Comparison of ENCODE assay signal across 25 mouse cellular contexts in the genomic region with DNA sequence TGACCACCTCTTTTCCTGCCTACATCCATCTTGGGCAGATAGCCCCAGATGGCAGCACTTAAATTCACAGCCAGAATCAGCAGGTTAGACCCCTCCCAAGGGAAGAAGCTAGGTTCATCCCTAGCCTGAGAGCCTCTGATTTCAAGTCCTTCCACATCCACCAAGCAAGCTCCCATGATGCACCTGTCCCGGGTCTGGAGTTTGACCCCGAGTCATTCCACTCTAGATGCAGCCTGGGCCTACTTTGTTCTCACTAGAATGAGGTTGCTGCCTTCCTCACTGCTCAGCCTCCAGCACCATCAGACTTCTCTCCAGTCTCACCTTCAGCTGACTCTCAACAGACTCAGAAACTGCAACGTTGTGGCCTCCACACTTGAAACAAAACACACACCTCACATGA. TPM values are rescaled to one million over a fixed set of nuclear protein-coding genes. Genes with fewer than 3 reads are reported as not detected.
DNase-seq lines count a peak whose midpoint lies in the region; ATAC-seq and TF ChIP-seq lines count a peak whose summit lies in the region.
"Had no signal": no experiment of that assay in that cellular context is flagged by ENCODE, and none has a peak within 500 bp of the region (broad histone marks: within the 10 kb centered on the region; RNA-seq: fewer than 3 reads in every experiment).

No protein-coding gene starts in this region.

- H3K9ac ChIP-seq in kidney, embryonic 14.5 days (ENCODE audit: low read depth, low read length): no peak overlapping the region
- no peak overlapping the region for H3K9ac ChIP-seq in liver, adult 2 months (ENCODE audit: low read depth, low read length)
- H3K9ac ChIP-seq in intestine, postnatal 0 days (ENCODE audit: low read depth, low read length): no peak overlapping the region
- H3K9ac ChIP-seq: embryonic facial prominence, embryonic 15.5 days; hindbrain, embryonic 12.5 days had no signal

- H3K4me1 ChIP-seq in kidney, embryonic 14.5 days (ENCODE audit: control insufficient read depth, insufficient read depth, low read length): no peaks in the 10 kb centered on the region
- no peaks in the 10 kb centered on the region for H3K4me1 ChIP-seq in liver, adult 2 months (ENCODE audit: control insufficient read depth, insufficient read depth, low read length)
- 0 out of 2 replicates have a peak, but pooled peaks cover 6% of the 10 kb centered on the region for H3K4me1 ChIP-seq in intestine, postnatal 0 days (replicated peaks; ENCODE audit: control insufficient read depth, insufficient read depth, low read length)
- H3K4me1 ChIP-seq: embryonic facial prominence, embryonic 15.5 days; forebrain, embryonic 10.5 days; hindbrain, embryonic 12.5 days had no signal

- H3K4me3 ChIP-seq in kidney, embryonic 14.5 days (ENCODE audit: low read length): no peak overlapping the region
- H3K4me3 ChIP-seq in liver, adult 2 months (ENCODE audit: insufficient read depth, low read depth, low read length): no peak overlapping the region
- no peak overlapping the region for H3K4me3 ChIP-seq in intestine, postnatal 0 days (ENCODE audit: low read depth, low read length)
- H3K4me3 ChIP-seq: embryonic facial prominence, embryonic 15.5 days; erythroblast, embryonic 14.5 days; forebrain, embryonic 10.5 days; gastrocnemius, adult 2 months; hindbrain, embryonic 12.5 days had no signal

- WGBS in kidney, embryonic 14.5 days: 88% methylated on average over 3 of the region's 3 CpGs
- whole genome bisulfite sequencing in liver, adult 2 months: 60% methylated on average over 3 of the region's 3 CpGs
- 55% methylated on average over 3 of the region's 3 CpGs for WGBS in intestine, postnatal 0 days

- ATAC-seq in kidney, embryonic 14.5 days (ENCODE audit: low FRiP score, low TSS enrichment): no peak
- ATAC-seq in intestine, postnatal 0 days: peak; percentile 42; the same call in 1 of the 2 replicates
- ATAC-seq: forebrain, embryonic 14.5 days; Patski had no signal

- H3K4me2 ChIP-seq in kidney, embryonic 14.5 days (replicated peaks; ENCODE audit: low read depth, low read length): no peak overlapping the region
- no peak overlapping the region for H3K4me2 ChIP-seq in intestine, postnatal 0 days (replicated peaks; ENCODE audit: low read depth)
- H3K4me2 ChIP-seq: embryonic facial prominence, embryonic 15.5 days; hindbrain, embryonic 12.5 days had no signal

- H3K79me2 ChIP-seq in liver, adult 2 months (ENCODE audit: control insufficient read depth, insufficient read depth, low read length): no peaks in the 10 kb centered on the region; the same call in 1 of the 2 replicates

- H3K27ac ChIP-seq in kidney, embryonic 14.5 days (ENCODE audit: low read depth, low read length): no peak overlapping the region
- H3K27ac ChIP-seq in liver, adult 2 months (replicated peaks; ENCODE audit: insufficient read depth, low read depth, low read length): no peak overlapping the region
- H3K27ac ChIP-seq in intestine, postnatal 0 days (ENCODE audit: low read depth, low read length): peak overlapping the region; percentile 70
- H3K27ac ChIP-seq: embryonic facial prominence, embryonic 15.5 days; forebrain, embryonic 10.5 days; gastrocnemius, adult 2 months; hindbrain, embryonic 12.5 days had no signal

- H3K9me3 ChIP-seq in kidney, embryonic 14.5 days (ENCODE audit: control insufficient read depth, low read length): no peaks in the 10 kb centered on the region
- no peaks in the 10 kb centered on the region for H3K9me3 ChIP-seq in intestine, postnatal 0 days (ENCODE audit: control insufficient read depth)
- H3K9me3 ChIP-seq: embryonic facial prominence, embryonic 15.5 days; forebrain, embryonic 10.5 days; hindbrain, embryonic 12.5 days had no signal

- H3K36me3 ChIP-seq in kidney, embryonic 14.5 days (ENCODE audit: control insufficient read depth, insufficient read depth, low read length): peaks cover 95% of the 10 kb centered on the region
- H3K36me3 ChIP-seq in liver, adult 2 months (ENCODE audit: control insufficient read depth, insufficient read depth, low read length): peaks cover 10% of the 10 kb centered on the region
- H3K36me3 ChIP-seq in intestine, postnatal 0 days (ENCODE audit: control insufficient read depth, insufficient read depth): peaks cover 84% of the 10 kb centered on the region

- TF ChIP-seq POLR2A in liver, adult 2 months (IDR thresholded peaks at IDR 0.05; ENCODE audit: extremely low read depth, insufficient read depth, low read length): no peak

- no peaks in the 10 kb centered on the region for H3K27me3 ChIP-seq in kidney, embryonic 14.5 days (ENCODE audit: control insufficient read depth, insufficient read depth, low read length)
- H3K27me3 ChIP-seq in liver, adult 2 months (ENCODE audit: control insufficient read depth, insufficient read depth, low read length): no peaks in the 10 kb centered on the region
- H3K27me3 ChIP-seq in intestine, postnatal 0 days (replicated peaks; ENCODE audit: control insufficient read depth, insufficient read depth, low read length): no peaks in the 10 kb centered on the region
- H3K27me3 ChIP-seq: CH12.LX; embryonic facial prominence, embryonic 15.5 days; hindbrain, embryonic 12.5 days; Patski had no signal

- DNase-seq in kidney, adult 8-10 months: peak; percentile 46 to 50
- DNase-seq in liver, adult 2 months (ENCODE audit: extremely low read depth, low read depth, low spot score): peak; percentile 34
- no peak for DNase-seq in liver
- no peak for DNase-seq in gastrocnemius, adult 8-10 months (ENCODE audit: low spot score in 2 of 2)
- DNase-seq in spleen, postnatal 36 days (ENCODE audit: low spot score in 2 of 2): no peak
- DNase-seq: cerebellum, adult 11 months; cerebellum, adult 8-10 months; cerebellum, postnatal 14 days; embryo, embryonic 11 days; gastrocnemius, adult 2 months; gastrocnemius, postnatal 36 days; heart, adult 11 months; heart, postnatal 10 days; heart, postnatal 4 days had no signal

- no peak for TF ChIP-seq CTCF in liver, adult 2 months (IDR thresholded peaks at IDR 0.05; ENCODE audit: low read depth, low read length)
- TF ChIP-seq CTCF in intestine, postnatal 0 days (IDR thresholded peaks at IDR 0.05; ENCODE audit: low read depth): no peak

RNA-seq across cellular contexts. Expression of a gene that starts 9.7 kb away (rescaled TPM):
- polyA plus RNA-seq in kidney, embryonic 14.5 days (2014; fragmentation: Nextera tagmentation; extraction: Ambion mirVana): 285 and 287 TPM in 2 replicates
- 48.1 and 50.6 TPM in 2 replicates for total RNA-seq in liver, adult 2 months (2014; rRNA removed)
- 44.3 and 48.7 TPM in 2 replicates for polyA plus RNA-seq in liver, adult 2 months (2012; rRNA removed)
- polyA plus RNA-seq in intestine, postnatal 0 days (2015; fragmentation: Nextera tagmentation; extraction: Ambion mirVana): 125 and 138 TPM in 2 replicates
- 10 to 100 TPM; 43.8 to 51.1 (median 47.0) TPM for total RNA-seq in gastrocnemius, adult 8-10 months (2022)

RNA-seq across cellular contexts. Expression of a gene that starts 17.1 kb away (rescaled TPM):
- not detected in 2 replicates for polyA plus RNA-seq in kidney, embryonic 14.5 days (2014; fragmentation: Nextera tagmentation; extraction: Ambion mirVana)
- 25.7 and 52.4 TPM in 2 replicates for total RNA-seq in liver, adult 2 months (2014; rRNA removed)
- polyA plus RNA-seq in liver, adult 2 months (2012; rRNA removed): 164 and 300 TPM in 2 replicates
- 25.6 and 34.8 TPM in 2 replicates for polyA plus RNA-seq in intestine, postnatal 0 days (2015; fragmentation: Nextera tagmentation; extraction: Ambion mirVana)
- total RNA-seq in gastrocnemius, adult 8-10 months (2022): under 1 TPM in 1 of 4 experiments, not detected in 3; 0.34 TPM
- total RNA-seq: CH12.LX; common myeloid progenitor, adult 5-6 weeks; gastrocnemius, adult 2 months; gastrocnemius, postnatal 36 days had no signal
- polyA plus RNA-seq: embryonic facial prominence, embryonic 11.5 days; erythroblast, embryonic 14.5 days; forebrain, embryonic 10.5 days; forebrain, embryonic 14.5 days; hindbrain, embryonic 12.5 days; Patski had no signal

RNA-seq across cellular contexts. Expression of a gene that starts 17.3 kb away (rescaled TPM):
- 15.3 and 21.4 TPM in 2 replicates for polyA plus RNA-seq in kidney, embryonic 14.5 days (2014; fragmentation: Nextera tagmentation; extraction: Ambion mirVana)
- 1.7 and 2.5 TPM in 2 replicates for total RNA-seq in liver, adult 2 months (2014; rRNA removed)
- polyA plus RNA-seq in liver, adult 2 months (2012; rRNA removed): 6.9 and 7.4 TPM in 2 replicates
- 50.6 and 53.2 TPM in 2 replicates for polyA plus RNA-seq in intestine, postnatal 0 days (2015; fragmentation: Nextera tagmentation; extraction: Ambion mirVana)
- total RNA-seq in gastrocnemius, adult 8-10 months (2022): not detected
- total RNA-seq: CH12.LX; common myeloid progenitor, adult 5-6 weeks; gastrocnemius, adult 2 months; gastrocnemius, postnatal 36 days; heart, postnatal 10 days; heart, postnatal 4 days had no signal
- polyA plus RNA-seq: erythroblast, embryonic 14.5 days had no signal

RNA-seq across cellular contexts. Expression of a gene that starts 37.7 kb away (rescaled TPM):
- 1.4 and 1.6 TPM in 2 replicates for polyA plus RNA-seq in kidney, embryonic 14.5 days (2014; fragmentation: Nextera tagmentation; extraction: Ambion mirVana)
- total RNA-seq in liver, adult 2 months (2014; rRNA removed): not detected in 2 replicates
- polyA plus RNA-seq in liver, adult 2 months (2012; rRNA removed): 0.05 and 0.10 TPM in 2 replicates
- polyA plus RNA-seq in intestine, postnatal 0 days (2015; fragmentation: Nextera tagmentation; extraction: Ambion mirVana): 2.5 and 2.9 TPM in 2 replicates
- 1 to 10 TPM in 1 of 4 experiments, under 1 TPM in 3; 0.41 to 1.4 (median 0.81) TPM for total RNA-seq in gastrocnemius, adult 8-10 months (2022)
- total RNA-seq: CH12.LX; common myeloid progenitor, adult 5-6 weeks had no signal
- polyA plus RNA-seq: erythroblast, embryonic 14.5 days had no signal

RNA-seq across cellular contexts. Expression of a gene that starts 38.5 kb away (rescaled TPM):
- polyA plus RNA-seq in kidney, embryonic 14.5 days (2014; fragmentation: Nextera tagmentation; extraction: Ambion mirVana): 6.5 and 10.2 TPM in 2 replicates
- 3.8 and 4.3 TPM in 2 replicates for total RNA-seq in liver, adult 2 months (2014; rRNA removed)
- polyA plus RNA-seq in liver, adult 2 months (2012; rRNA removed): 3.8 and 4.2 TPM in 2 replicates
- 7.1 and 7.2 TPM in 2 replicates for polyA plus RNA-seq in intestine, postnatal 0 days (2015; fragmentation: Nextera tagmentation; extraction: Ambion mirVana)
- total RNA-seq in gastrocnemius, adult 8-10 months (2022): 1 to 10 TPM; 3.0 to 3.8 (median 3.4) TPM

Comparison
In these comparisons a context has a peak if more than half of its experiments do, and no peak if none do; other contexts are left out.
1. DNase-seq: peak in kidney, adult 8-10 months (2 of 2) and liver, adult 2 months (single experiment); none in liver (single experiment), gastrocnemius, adult 8-10 months (0 of 2) and spleen, postnatal 36 days (0 of 2).
2. RNA of a gene that starts 17.1 kb away (polyA plus RNA-seq): 164 to 300 TPM in liver, adult 2 months and 25.6 to 34.8 TPM in intestine, postnatal 0 days; not detected in kidney, embryonic 14.5 days; every median in the first group is over 10 times any median in the second.